8 mouse cellular contexts compared by ENCODE assay signal in the genomic region with DNA sequence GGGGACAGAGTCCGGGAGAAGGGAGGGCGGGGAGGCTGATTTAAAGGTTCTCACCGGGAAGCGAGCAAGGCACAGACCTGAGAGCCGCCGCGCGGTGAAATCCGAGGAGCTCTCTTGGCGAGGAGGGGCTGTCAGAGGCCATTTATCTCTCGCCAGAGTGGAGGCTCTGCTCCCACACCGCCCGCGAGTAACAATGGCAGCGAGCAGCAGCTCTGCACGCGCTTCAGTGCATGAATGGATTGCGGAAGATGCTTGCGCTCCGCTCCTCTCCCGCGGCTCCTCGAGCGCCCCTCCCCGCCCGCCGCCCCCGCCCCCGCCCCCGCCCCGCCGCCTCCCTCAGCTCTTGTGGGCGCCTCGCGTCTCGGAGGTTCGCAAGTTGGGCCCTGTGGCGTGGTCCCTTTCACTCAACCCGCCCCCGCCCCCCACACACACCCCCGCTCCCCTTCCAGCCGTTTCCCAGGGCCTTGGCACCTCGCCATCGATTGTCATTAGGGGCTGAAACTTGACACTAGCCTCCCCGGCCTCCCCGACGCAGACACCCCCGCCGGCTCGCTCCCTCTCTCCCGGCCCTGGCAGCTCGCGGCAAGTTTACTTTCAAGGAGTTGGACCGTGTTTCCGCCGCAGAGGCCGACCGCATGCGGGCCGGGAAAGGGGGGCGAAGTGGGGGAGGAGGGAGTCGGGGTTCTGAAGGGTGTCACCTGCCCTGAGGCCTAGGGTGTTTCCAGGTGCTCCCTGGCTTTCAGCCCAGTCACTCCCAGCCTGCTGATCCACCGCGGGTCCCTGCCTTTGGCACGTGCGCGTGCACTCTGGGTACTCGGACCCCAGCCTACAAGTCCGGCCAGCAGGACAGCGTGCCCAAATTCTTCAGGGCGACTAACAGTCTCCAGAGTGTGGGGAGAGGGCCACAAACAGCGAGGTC. TPM values are rescaled to one million over a fixed set of nuclear protein-coding genes. Genes with fewer than 3 reads are reported as not detected.
DNase-seq lines count a peak whose midpoint lies in the region; ATAC-seq and TF ChIP-seq lines count a peak whose summit lies in the region.

No protein-coding gene starts in this region.

- WGBS in intestine, postnatal 0 days: 4% methylated on average over 54 of the region's 72 CpGs

- no peaks in the 10 kb centered on the region for H3K9me3 ChIP-seq in intestine, postnatal 0 days (ENCODE audit: control insufficient read depth)

- TF ChIP-seq CTCF in intestine, postnatal 0 days (IDR thresholded peaks at IDR 0.05; ENCODE audit: low read depth): no peak

- peak overlapping the region; percentile 40 for H3K9ac ChIP-seq in intestine, postnatal 0 days (ENCODE audit: low read depth, low read length)

- H3K36me3 ChIP-seq in intestine, postnatal 0 days (ENCODE audit: control insufficient read depth, insufficient read depth): no peaks in the 10 kb centered on the region

- ATAC-seq in intestine, postnatal 0 days: peak; percentile 53

- peak overlapping the region; percentile 86 for H3K4me2 ChIP-seq in intestine, postnatal 0 days (replicated peaks; ENCODE audit: low read depth)

- H3K27me3 ChIP-seq in intestine, postnatal 0 days (replicated peaks; ENCODE audit: control insufficient read depth, insufficient read depth, low read length): no peaks in the 10 kb centered on the region; the same call in 1 of the 2 replicates

- peak overlapping the region; percentile 57; the same call in 1 of the 2 replicates for H3K27ac ChIP-seq in intestine, postnatal 0 days (ENCODE audit: low read depth, low read length)

- H3K4me1 ChIP-seq in intestine, postnatal 0 days (replicated peaks; ENCODE audit: control insufficient read depth, insufficient read depth, low read length): no peaks in the 10 kb centered on the region

- peak overlapping the region; percentile 52 for H3K4me3 ChIP-seq in intestine, postnatal 0 days (ENCODE audit: low read depth, low read length)

- peak; percentile 63 for DNase-seq in ovary, adult 18-20 months (ENCODE audit: low spot score)
- no peak for DNase-seq in ovary, postnatal 14 days (ENCODE audit: low spot score)
- peak; percentile 46 for DNase-seq in adrenal gland, postnatal 25 days
- DNase-seq in gastrocnemius, postnatal 4 days (ENCODE audit: low spot score in 2 of 2): peak; percentile 47 to 75
- peak; percentile 85 for DNase-seq in lung, postnatal 10 days
- DNase-seq in spleen, postnatal 36 days (ENCODE audit: low spot score in 2 of 2): peak; percentile 54 to 61
- no peak for DNase-seq in frontal cortex, postnatal 10 days (ENCODE audit: low spot score in 2 of 2)

RNA-seq across cellular contexts. Expression of gene Bcor, which starts 31.7 kb away (rescaled TPM):
- 22.0 and 22.7 TPM in 2 replicates for total RNA-seq in adrenal gland, postnatal 25 days (2021)
- 10 to 100 TPM; 38.1 to 38.7 TPM for total RNA-seq in gastrocnemius, postnatal 4 days (2021)
- 4.2 and 4.8 TPM in 2 replicates for polyA plus RNA-seq in intestine, postnatal 0 days (2015; fragmentation: Nextera tagmentation; extraction: Ambion mirVana)

Comparison
In these comparisons a context has a peak if more than half of its experiments do, and no peak if none do; other contexts are left out.
1. DNase-seq: peak in ovary, adult 18-20 months (single experiment), adrenal gland, postnatal 25 days (single experiment), gastrocnemius, postnatal 4 days (2 of 2), lung, postnatal 10 days (single experiment) and spleen, postnatal 36 days (2 of 2); none in ovary, postnatal 14 days (single experiment) and frontal cortex, postnatal 10 days (0 of 2).